Mouse (Mus musculus) lung, adult 18-20 months (tissue): ENCODE measurements at regions not wholly inside any gene's neighbourhood (a gene's known extent, or its start where the extent isn't known, plus 50 kb on each side); places are given as distances from the start of the nearest gene placed in this dataset.

Experiments used
- DNase-seq, 2 experiments: peaks; one replicate each; pipeline ENCODE4 v3.0.0; 2022; ENCODE audit warnings: mixed read lengths in 2 of 2

GRCm38 (mm10) chr2:173843671-173844070 is 106.4 kb downstream of the Vapb start:
- no peak for DNase-seq

DNA sequence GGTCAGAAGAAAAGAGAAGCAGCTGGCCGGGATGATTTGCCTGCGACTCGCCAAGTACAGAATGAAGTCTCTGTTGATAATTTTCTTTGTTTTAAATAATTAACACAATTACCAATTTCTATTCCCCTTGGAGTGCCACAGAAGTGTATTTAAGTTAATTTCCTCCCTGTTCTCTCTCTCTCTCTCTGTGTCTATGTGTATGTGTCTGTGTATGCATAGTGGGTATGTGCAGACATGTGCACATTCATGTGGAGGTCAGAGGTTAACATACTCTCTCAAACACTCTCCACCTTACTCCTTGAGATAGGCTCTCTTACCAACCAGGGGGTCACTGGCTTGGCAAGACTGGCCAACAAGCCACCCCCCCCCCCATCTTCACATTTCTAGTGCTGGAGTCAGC is 107.2 kb downstream of the Vapb start:
- DNase-seq = no peak

GRCm38 (mm10) chr2:173845155-173846029 is 108.1 kb downstream of the Vapb start:
- DNase-seq = no peak

GRCm38 (mm10) chr2:173851054-173851453 is 113.7 kb downstream of the Vapb start:
- no peak for DNase-seq

GRCm38 (mm10) chr2:173854172-173854723 is 116.9 kb downstream of the Vapb start:
- peak in 1 of 2 experiments; percentile 2 for DNase-seq

DNA sequence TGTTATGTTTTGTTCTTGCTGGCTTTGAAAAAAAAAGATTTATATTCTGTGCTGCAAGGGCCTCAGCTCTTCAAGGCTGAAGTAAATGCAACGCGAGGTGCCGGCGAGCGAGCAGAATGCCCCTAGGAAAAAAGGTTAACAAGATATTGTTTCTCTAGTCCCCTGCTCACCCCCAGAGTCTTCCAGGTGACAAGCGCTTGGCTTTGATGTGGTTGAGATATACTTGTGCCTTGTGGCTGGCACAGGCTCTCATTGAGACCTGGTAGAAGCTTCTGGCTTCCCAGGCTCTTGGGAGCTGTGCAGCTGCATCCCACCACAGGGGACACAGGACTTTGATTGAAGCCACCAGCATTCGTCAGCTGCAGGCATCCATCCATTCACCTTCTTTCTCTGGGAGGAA is 117.5 kb downstream of the Vapb start:
- no peak for DNase-seq

- DNase-seq = no peak
Observed at GRCm38 (mm10) chr2:173855296-173855695, 118.0 kb downstream of the Vapb start.

GRCm38 (mm10) chr2:173857006-173857405 is 119.7 kb downstream of the Vapb start:
- no peak for DNase-seq

GRCm38 (mm10) chr2:173873048-173873447 is 135.7 kb downstream of the Vapb start:
- DNase-seq = no peak
